Mouse (Mus musculus): ENCODE results near the gene Cd80.
A peak's percentile ranks its signal among the peaks of the same experiment; 100 is the strongest.
"Not testable (repeated sequence)": the region's sequence is repeated elsewhere in the genome, so short reads cannot be mapped to it uniquely, and the experiment has no call there.

Cd80 gene

GRCm38 (mm10) chr16:38471697-38472506, 16.5 kb downstream of the Cd80 start:
- no peak for DNase-seq (ENCODE audit: low read depth, low spot score)

DNA sequence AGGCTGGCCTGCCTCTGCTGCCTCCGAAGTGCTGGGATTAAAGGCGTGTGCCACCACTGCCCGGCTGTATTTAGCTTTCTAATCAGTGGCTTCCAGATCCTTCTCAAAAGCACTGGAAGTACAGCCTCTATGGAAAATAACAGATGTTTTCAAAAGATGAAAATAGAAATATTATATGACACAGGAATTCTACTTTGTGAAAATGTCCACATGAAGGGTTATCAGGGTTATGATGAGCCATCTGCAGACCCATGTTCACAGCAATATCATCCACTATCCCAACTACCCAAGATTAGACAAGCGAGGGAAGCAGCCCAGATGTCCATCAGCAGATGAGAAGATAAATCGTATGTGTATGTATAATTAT, 17.1 kb downstream of the Cd80 start:
- DNase-seq (ENCODE audit: low read depth, low spot score) = no peak

DNA sequence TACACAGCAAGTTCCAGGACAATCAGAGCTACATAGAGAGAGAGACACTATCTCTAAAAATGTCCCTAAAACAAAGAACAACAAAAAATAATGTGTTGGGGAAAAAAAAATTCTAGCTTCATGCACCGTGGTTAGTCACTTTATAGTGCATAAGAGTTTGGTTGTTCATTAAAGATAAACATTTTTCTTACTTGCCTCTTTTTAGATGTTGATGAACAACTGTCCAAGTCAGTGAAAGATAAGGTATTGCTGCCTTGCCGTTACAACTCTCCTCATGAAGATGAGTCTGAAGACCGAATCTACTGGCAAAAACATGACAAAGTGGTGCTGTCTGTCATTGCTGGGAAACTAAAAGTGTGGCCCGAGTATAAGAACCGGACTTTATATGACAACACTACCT, 18.3 kb downstream of the Cd80 start:
- no peak for DNase-seq (ENCODE audit: low read depth, low spot score)

DNA sequence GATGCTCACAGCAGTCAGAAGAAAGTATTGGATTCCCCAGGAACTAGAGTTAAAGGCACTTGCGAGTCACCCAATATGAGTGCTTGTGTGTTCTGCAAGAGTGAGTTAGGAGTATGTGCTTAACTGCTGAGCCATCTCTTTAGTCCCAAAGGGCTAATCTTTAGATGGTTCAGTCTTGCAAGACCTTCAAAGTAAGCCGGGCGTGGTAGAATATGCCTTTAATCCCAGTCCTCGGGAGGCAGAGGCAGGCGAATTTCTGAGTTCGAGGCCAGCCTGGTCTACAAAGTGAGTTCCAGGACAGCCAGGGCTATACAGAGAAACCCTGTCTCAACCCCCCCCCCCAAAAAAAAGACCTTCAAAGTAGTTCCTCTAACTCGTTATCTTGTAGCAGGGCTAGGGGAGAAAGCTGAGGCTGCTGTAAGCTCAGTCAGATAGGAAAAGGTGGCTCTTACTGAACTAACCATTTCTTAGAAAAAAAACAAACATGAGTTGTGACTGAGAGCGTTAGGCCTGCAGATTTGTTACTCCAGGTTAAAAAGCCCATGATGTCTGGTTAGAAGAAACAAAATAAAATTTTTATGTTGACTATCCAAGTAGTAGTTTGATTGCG, 19.4 kb downstream of the Cd80 start:
- DNase-seq (ENCODE audit: low read depth, low spot score) = no peak

- peak; percentile 41 for DNase-seq (ENCODE audit: low read depth, low spot score)
These were observed 20.4 kb downstream of the Cd80 start for GRCm38 (mm10) chr16:38475681-38476311.

GRCm38 (mm10) chr16:38476312-38477240, 21.2 kb downstream of the Cd80 start:
- DNase-seq (ENCODE audit: low read depth, low spot score) = peak; percentile 84

DNA sequence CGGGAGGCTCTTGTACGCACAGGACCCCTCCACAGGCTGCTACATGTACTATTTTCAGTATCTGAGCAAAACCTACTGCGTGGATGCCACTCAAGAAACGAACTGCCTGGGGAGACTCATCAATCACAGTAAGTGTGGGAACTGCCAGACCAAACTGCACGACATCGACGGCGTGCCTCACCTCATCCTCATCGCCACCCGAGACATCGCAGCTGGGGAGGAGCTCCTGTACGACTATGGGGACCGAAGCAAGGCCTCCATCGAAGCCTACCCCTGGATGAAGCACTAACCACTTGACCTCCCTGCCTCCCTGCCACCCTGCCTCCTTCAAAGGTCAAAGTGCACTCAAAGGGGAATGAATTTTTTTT, 21.9 kb downstream of the Cd80 start:
- DNase-seq (ENCODE audit: low read depth, low spot score) = not testable (repeated sequence)

DNA sequence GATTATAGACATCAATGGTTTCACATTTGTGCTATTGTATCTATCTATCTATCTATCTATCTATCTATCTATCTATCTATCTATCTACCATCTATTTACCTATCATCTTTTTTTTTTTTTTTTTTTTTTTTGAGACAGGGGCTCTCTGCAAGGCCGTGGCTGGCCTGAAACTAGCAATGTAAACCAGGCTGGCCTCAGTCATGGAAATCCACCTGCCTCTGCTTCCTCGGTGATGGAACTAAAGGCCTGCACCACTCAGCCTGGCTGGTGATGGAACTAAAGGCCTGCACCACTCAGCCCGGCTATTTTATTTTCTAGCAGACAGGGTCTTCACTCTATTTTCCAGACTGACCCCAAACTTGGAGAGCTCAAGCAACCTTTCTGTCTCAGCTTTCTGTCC, 22.9 kb downstream of the Cd80 start:
- DNase-seq (ENCODE audit: low read depth, low spot score) = no peak

GRCm38 (mm10) chr16:38481327-38481726, 26.0 kb downstream of the Cd80 start:
- no peak for DNase-seq (ENCODE audit: low read depth, low spot score)

DNA sequence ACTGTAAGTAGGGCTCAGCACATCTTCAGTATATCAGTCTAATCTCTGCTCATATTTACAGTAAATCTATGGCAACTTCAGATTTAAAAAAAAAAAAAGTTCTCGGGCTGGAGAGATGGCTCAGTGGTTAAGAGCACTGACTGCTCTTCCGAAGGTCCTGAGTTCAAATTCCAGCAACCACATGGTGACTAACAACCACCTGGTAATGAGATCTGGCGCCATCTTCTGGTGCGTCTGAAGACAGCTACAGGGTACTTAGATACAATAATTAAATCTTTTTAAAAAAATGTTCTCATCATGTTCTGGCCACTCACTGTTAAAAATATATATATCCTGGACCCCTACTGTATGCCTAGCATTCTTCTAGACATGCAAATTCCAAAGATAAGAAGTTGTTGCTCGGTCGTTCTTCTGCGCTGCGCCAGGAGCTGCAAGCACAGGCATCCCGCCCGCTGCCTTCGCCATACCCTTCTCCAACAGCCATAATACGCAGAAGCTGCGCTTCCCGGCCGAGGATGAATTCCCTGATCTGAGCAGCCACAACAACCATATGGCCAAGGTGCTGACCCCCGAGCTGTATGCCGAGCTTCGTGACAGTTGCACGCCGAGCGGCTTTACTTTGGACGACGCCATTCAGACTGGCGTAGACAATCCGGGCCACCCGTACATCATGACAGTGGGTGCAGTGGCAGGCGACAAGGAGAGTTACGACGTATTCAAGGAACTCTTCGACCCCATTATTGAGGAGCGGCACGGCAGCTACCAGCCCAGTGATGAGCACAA, 27.6 kb downstream of the Cd80 start:
- DNase-seq (ENCODE audit: low read depth, low spot score) = peak; percentile 63

GRCm38 (mm10) chr16:38483582-38484309, 28.4 kb downstream of the Cd80 start:
- DNase-seq (ENCODE audit: low read depth, low spot score) = no peak

- DNase-seq (ENCODE audit: low read depth, low spot score) = no peak
These were observed 37.2 kb downstream of the Cd80 start for GRCm38 (mm10) chr16:38492551-38492950.

DNA sequence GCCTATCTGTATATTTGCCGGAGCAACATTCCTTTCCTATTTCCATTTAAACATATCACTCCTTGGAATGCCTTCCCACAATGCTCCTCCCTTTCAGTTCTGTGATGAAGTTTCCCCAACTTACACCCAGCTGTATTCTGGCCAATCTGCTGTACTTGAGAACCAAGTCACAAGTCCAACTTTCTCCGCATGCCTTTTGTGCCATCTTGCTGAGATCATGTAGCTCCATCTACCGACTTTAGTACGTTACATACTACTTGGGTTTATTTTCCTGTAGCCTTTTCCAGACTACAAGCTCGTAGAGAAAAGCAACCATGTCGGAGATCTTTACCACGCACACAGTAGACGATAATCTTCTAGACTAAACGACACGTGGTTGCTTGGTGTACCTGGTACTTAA, 38.5 kb downstream of the Cd80 start:
- no peak for DNase-seq (ENCODE audit: low read depth, low spot score)

DNA sequence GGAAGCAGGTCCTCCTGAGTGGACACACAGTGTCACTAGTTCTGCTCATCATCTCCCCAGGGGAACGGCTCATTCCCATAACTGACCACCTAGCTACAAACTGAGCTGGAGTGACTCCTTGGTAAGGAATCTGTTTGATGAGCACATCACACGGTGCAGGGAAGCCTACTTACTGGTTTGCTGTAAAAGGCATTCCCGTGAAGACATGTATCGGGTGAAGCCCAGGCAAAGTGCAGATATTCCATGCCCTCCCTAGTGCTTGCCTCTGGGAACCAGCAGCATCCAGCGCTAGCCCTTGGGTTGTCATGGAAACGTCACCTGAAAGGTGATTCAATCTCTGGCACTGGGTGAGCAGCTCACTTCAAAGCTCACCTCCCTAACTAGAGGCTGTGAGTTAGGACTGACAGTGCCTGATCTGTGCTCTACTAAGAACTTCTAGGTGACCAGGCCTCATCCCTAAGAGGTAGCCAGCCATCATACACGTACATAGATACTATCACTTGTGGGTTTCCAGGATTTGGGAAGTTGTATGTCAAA, 41.3 kb downstream of the Cd80 start:
- no peak for DNase-seq (ENCODE audit: low read depth, low spot score)

DNA sequence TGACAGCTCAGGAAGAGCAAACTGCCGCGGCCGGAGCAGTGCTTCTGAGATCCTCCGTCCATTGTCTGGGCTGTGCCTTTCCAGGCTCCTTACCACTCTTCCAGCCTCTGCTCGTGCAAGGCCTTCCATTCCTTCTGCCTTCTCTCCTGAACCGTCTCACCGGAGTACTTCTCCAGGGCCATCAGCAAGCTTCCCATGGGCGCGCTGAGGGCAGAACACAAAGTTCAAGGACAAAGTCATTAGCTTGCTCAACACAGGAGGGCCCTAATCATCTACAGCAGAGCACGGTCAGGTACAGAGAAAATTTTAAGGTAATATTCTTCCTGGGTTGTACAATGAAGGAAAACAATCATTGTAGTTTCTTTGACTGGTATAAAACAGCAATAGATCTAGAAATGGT, 47.1 kb downstream of the Cd80 start:
- no peak for DNase-seq (ENCODE audit: low read depth, low spot score)

- DNase-seq (ENCODE audit: low read depth, low spot score) = no peak
These were observed 48.2 kb downstream of the Cd80 start for GRCm38 (mm10) chr16:38503528-38503927.

GRCm38 (mm10) chr16:38506041-38506634, 50.8 kb downstream of the Cd80 start:
- peak; percentile 63 for DNase-seq (ENCODE audit: low read depth, low spot score)

DNA sequence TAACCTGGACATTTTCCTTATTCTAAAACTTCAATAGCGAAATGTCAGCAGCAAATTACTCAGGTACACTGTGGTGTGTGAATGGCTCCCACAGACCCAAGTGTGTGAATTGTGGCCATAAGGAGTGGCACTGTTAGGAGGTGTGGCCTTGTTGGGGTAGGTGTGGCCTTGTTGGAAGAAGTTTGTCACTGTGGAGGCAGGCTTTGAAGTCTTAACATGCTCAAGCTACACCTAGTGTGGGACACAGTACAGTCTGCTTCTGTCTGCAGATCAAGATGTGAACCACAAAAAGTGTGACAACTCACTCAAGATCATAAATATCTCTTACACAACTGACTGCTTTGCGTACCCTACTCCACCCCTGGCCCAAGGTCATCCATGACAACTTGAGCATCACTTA, 55.5 kb downstream of the Cd80 start:
- DNase-seq (ENCODE audit: low read depth, low spot score) = no peak

- DNase-seq (ENCODE audit: low read depth, low spot score) = no peak
These were observed 63.8 kb downstream of the Cd80 start for GRCm38 (mm10) chr16:38519140-38519539.
